Mouse (Mus musculus) colon, adult 2 months (tissue): Measurements from ENCODE around the gene Hmgb3. TPM values are rescaled to one million over a fixed set of nuclear protein-coding genes. Genes with fewer than 3 reads are reported as not detected.

ENCODE experiments used
- polyA plus RNA-seq: library from polyadenylated mRNA; depleted of rRNA; stranded (reverse); fragments of >200 nt; gene quantifications from 2 replicates; pipeline ENCODE4 v1.2.3, GENCODE M21; 2012; rRNA removed

Hmgb3 gene
- polyA plus RNA-seq = 10.8 and 15.3 TPM in 2 replicates

DNA sequence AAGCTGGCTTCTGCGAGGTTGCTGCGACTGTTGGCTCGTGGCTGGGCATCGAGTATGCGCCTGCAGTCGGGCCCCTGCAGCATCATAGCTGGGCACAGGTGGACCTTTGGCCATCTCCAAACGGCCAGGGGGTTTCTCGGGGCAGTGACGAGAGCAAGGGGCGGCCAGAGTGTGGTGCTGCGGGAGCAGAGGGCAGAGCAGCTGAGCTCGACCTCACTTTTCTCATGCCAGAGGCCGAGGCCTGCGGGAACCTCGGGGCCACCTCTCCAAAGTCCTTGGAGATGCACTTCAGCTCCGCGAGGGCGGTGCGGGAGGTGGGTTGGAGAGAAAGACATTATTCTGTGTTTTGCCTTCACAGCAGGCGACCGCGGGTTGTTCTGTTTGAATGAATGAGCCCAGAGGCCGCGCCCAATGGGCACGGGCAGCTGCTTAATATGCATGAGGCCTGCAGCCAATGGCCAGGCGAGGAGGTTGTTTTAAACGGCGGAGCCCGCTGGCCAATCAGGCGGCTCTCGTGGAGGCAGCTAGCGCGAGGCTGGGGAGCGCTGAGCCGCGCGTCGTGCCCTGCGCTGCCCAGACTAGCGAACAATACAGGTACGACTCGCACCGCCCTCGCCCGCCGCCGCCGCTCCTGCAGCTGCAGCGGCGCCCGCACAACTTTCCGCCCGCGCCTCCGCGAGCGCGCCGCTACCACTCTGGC lies at the start of gene Hmgb3:
Gene Hmgb3, plus strand, starts transcription at position 504 of the 700 bp plus-strand sequence.

Other genes with a start within 250 kb of the Hmgb3 start
- 5.2 and 6.9 TPM in 2 replicates for gene Mtmr1, start 191.2 kb upstream of the Hmgb3 start, polyA plus RNA-seq
- gene Cd99l2, start 63.1 kb upstream of the Hmgb3 start, polyA plus RNA-seq = 8.0 and 8.8 TPM in 2 replicates
- gene Gpr50, start 107.7 kb downstream of the Hmgb3 start, polyA plus RNA-seq = not detected in 2 replicates